Mouse (Mus musculus) right cerebral cortex, postnatal 36 days (tissue): ENCODE measurements at regions not wholly inside any gene's neighbourhood (a gene's known extent, or its start where the extent isn't known, plus 50 kb on each side); places are given as distances from the start of the nearest gene placed in this dataset.

Source experiments
- DNase-seq, 2 experiments: peaks; one replicate each; pipeline ENCODE4 v3.0.0; 2022; ENCODE audit warnings: low spot score in 2 of 2, mixed read lengths in 1 of 2

DNA sequence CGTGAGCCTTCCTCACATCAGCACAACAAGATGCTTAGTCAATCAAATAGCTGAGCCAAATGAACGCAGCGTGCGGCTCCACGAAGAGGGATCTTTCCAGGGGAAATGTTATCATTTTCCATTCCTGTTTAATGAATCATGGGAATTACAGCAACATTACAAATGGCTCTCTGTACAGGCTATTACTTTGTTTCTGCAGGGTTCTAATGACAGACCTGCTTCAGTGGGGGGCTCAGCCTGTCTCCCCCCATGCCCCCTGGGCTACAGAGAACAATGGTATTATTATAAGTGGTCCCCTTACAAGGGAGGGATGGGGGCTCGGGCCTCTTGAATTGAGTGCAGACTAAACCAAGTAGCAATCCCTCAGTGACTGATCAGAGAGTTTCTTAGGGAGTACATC, 144.3 kb upstream of the Csf3r start:
- no peak for DNase-seq

DNA sequence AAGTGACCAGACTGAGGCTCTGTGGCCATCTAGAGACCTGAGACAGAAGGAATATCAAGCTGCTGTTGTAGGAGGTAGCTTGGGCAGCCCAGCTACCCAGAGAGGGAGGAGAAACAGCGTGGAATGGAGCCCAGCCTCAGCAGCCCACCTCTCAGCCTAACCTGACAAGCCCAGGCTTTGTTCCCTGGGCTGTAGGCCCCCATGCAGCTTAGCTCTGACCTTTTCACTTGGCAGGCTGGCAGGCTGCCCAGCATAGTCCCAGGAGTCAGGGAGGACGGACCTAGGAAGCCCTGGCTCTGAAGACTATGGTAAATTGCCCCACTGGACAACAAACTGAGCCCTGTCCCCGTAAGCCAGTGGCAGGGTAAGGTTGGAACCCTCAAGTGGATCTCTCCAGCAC, 141.8 kb upstream of the Csf3r start:
- DNase-seq = no peak

DNA sequence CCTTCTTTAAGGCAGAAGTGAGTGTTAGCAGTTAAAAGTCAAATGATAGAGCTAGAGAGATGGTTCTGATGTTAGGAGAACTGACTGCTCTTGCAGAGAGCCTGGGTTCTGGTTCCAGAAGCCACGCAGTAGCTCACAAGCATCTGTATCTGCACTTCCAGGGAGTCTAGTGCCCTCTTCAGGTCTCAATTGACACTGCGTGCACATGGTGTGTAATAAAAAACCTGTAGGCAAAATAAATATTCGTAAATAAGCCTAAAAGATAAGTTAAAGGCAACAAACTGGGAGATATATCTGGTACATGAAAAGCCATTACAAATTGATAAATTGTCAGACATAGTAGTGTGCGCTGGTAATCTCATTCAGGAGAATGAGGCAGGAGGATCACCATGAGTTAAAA, 133.8 kb upstream of the Csf3r start:
- DNase-seq = no peak

DNA sequence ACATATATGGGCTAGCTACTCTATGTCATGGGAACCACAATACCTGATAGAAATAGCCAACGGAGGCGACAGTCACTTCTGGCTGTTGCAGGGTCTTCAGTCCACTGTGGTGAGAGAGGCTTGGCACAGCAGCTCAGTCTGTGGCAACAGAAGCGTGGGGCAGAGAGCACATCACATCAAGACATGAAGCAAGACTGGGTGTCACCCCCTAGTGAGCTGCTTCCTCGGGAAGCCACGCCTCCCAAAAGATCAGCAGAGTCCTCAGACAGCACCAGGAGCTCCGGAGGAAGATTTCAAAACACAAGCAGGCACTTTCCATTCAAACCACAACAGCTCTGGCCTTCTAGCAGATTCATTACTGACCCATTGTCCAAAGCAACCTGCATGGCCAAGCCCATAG, 131.2 kb upstream of the Csf3r start:
- no peak for DNase-seq

DNA sequence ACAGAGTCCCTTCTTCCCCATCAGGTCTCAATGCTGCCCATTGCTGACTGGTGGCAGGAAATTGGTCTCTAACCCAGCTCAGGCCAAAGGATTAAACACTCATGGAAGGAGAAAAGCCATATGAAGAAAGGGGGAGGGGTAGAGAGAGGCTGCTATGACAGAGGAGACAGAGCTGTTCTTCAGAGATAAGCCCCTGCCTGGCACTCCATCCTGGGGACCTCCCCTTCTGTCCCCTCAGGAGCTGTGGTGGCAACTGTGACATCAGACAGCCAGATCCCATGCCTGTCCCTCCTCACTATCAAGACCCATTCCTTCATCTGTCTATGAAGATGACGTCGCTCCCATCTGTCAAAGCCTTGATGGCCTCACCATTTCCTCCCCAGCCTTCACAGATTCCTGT, 126.6 kb upstream of the Csf3r start:
- no peak for DNase-seq

DNA sequence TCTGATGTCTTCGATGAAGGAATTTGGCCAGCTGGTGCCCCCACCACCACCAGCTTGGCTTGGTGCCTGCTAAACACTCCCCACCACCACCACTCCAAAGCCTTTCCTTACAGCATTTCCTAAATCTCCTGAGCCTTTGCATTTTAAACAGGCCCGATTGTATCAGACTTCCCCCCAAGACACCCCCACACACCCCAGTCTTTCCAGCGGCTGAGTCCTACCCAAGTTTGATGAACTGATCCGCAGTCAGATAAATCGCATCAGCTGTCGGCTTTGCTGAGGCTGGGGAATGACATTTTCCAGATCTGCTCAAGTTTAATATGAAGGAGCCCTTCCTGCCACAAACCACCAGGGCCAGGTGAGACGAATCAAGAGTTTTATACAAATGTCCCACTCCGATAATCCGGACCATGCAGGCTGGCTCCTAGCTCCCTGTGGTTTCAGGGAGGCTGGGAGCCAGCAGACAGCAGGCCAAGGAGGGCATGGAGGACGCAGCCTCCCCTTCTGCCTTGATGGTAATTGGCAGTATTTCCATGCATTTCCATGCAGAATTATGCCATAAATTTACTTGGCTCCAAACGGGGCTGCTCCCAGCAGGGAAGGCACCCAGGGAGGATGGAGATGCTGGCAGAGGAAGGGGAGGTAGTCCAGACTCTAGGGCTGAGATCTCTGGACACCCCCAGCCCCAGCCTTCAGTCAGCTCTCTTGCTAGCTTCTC, 125.6 kb upstream of the Csf3r start:
- DNase-seq = no peak

DNA sequence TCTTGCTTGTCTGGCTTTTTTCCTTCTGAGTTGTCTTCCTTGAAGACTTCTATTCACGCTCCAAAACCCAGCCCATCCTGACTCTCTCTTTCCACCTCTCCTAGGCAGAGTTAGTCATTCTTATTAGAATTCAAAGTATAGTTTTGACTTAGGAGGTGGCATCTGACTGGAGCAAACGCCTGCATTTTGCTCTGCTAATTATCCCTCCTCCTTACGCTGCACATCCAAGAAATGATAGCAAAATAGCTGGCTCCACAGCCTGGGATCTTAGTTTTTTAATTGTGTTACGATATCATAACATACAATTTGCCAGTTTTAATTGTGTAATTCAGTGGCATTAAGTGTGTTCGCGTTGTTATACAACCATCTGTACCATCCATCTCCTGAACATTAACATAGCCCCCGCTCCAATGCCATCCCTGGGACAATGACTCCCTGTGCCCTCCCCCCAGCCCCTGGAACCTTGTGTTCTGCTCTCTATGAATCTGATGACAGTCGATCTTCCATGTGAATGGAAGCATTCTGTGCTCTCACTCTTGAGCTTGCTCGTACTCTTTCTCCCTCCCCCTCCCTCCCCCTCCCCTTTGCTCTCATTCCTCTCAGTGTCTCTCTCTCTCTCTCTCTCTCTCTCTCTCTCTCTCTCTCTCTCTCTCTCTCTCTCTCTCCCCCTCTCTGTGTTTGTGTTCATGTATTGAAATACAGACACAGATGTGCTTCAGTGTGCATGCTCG, 122.6 kb upstream of the Csf3r start:
- no peak for DNase-seq

DNA sequence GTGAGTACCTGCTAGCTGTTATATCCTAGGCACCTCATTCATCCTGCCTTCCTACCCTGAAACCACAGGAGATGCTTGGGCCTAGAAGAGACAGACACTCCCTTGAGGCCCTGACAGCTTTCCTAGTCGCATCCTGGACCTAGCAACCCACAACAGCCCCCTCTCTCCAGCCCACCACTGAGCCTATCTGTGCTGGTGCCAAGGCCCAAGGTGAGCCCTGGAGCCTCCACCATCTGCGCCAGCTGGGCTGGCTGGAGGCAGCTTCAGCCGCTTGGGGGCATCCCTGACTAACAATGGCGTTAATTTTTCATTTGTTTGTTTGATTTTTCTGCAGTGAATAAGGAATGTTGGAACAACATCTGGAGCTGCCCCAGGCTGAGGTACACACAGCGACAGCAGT, 118.1 kb upstream of the Csf3r start:
- DNase-seq = no peak

DNA sequence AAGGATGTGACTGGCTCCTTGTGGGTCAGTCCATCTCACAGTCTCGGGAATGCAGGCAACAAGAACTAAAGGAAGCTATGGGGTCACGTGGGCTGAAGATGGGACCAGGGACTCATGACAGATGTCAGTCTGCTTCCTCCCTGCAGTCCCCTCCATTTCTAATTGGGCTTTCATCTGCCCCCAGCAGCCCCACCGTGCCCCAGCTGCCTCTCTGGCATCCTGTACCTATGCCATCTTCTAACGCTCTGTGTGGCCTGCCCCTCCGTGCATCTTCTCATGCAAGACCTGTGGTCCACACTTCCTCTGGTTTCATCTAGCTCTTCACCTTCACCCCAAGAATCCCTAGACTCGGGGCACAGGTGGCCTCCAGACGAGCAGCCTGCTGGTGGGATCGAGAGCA, 115.4 kb upstream of the Csf3r start:
- no peak for DNase-seq

DNA sequence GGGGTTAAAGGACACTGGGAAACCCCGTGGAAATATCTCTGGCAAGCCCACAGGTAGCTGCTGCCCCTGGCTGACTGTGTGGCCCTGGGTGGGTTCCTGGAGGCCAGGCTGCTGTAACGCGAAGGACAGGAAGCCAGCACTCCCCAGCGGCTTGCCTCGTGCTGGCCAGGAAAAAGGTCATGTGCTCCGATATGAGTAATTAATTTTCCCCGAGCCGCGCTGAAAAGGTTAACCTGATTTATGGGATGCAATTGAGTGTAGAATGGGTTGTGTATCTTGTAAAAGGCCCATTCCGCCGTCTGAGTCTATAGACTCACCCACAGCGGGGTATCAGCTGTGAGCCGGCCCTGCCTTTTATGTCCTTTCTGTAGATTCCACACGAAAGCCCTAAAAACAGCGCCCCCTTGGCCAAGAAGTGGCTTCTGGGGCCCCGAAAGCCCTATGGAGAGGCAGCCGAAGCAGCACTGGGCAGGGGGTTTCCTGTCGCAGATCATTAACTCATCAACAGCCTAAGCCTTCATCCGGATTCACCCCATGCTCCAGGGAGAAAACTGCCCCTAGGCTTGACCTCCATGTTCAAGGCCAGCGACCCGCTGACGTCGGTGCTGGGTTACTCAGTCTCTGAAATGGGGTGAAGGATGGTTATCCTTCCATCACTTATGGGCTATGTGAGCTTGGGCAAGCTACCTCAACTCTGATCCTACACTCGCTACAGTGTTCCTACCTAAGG, 112.6 kb upstream of the Csf3r start:
- no peak for DNase-seq

DNA sequence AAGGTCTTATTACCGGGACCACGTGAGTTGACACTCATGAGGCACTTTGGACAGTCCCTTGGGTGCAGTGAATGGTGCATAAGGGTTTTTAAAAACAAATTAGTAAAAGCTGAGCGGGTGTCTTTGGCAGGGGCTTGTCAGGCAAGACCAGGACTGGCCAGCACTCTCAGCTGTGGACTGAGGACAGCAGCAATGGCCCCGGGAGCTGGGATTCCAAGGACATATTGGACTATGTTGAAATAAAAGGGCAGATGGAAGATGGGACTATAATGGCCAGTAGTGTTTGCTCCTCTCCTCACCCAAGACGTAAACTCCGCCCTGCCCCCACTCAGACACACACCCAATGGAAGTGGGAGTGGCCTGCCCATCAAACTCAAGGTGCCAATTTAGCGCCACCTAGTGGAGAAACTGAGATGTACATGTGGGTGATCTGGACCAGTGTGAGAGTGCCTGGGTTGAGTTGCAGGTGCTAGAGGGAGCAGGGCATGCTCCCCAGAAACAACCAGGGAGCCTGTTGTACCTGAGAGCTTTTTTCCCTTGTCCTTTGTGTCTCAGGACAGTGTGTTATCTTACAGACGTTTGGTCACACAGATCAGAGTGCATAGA, 111.8 kb upstream of the Csf3r start:
- peak; percentile 15 to 20 for DNase-seq

DNA sequence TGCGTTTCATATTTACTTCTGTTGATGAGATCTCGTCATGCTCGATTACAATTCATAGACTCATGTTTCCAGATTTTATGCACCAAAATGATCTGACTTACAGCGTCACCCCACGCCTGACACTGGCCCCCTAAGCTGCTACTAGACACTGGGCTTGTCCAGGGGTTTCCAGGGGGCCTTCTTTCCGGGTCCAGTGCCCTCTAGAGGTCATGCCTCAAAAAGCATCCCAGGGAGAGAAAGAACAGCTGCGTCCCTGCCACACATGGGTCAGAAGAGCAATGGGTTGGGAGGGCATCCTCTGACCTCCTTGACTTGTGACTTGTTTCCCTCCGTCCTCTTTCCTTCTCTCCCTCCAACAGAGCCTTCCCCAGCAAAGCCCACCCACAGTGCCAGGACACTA, 109.2 kb upstream of the Csf3r start:
- DNase-seq = no peak

DNA sequence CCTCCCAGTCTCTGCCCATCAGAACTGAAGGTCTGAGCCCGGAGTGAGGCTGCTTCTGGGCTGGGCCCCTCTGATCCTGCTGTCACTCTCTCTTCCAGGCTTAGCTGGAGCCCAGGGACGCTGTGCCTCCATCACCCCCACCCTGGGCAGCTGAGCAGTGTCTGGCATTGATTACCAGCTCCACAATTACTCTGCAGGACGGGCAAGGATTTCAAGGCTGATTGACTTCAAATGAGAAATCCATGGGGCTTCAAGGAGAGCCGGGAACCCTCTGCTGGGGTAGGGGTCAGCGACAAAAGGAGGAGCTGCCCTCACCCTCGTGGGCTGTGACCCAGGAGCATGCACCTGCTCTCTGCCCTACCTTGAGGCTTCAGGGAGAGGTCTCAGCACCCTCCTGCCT, 107.1 kb upstream of the Csf3r start:
- DNase-seq = no peak

DNA sequence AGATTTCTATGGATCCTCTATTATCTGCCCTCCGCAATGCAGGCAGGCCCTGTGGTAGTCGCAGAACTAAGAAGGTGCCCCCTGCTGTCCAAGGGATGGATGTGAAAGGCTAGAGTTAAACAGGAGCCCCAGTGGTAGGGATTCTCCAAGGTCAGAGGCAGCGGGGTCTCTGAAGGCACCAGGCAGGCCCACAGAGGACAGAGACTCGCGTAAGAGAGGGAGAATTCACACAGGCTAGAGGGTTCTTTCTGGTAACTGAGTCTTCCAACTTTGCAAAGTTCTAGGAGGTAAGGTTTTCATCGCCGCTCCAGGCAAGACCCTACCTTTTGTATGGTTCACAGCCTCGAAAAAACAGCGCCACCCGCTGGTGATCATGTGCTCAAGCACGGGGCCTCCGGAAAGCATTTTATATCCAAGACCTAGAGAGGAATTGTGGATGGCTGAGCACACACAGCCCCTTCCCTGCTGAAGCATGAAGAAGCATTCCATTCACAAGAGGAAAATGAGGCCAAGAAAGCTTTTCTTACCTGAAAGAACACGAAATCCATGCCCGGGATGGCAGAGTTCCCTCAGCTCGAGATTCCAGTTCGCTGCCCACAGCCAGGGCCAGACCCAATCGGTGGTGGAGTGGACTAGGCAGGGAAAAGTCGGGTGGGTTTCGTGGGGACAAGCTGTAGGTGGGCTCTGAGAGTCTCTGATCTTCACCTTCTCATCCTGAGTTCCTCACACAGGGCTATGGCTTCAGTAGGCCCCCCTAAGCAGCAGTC, 102.6 kb upstream of the Csf3r start:
- DNase-seq = peak in 1 of 2 experiments; percentile 27

DNA sequence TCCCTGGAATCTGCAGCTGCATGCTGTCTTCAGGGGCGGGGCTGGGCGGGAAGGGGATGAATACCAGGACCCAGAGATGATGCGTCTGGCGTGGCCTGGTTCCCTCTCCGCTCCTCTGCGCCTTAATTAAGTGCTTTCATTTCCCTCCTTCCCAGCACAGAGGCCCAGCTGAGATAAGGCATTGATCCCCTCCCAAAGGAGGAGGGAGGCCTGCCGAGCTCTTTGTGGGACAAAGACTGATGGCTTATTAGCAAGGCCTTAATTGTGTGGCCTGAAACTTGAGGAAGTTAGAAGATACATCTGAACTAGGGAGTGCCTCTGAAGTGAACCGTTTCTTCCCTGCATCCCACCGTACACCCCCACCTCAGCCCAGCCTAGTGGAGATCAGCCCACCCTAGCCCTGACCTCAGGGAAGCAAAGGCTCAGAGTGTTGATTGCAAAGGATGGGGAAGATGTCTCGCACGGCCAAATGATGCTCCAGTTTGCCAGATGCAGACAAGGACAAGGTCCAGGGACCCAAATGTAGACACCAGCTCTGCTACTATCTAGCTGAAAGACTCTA, 102.0 kb upstream of the Csf3r start:
- DNase-seq = no peak

DNA sequence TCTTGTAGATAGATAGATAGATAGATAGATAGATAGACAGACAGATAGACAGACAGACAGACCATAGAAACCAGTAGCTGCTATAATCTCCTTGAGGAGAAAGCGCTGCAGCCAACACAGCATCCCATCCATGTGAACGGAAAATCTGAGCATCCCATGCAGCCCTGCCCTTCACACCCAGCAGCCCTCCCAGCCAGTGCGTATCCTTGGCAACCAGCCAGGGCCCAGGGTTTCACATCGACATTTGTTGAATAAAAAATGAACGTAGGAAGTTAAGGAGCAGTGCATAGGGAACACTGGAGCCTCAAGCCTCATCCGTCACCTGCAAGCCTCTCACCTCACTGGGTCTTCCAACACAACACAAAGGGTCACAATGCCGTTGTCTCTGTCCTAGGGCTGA, 101.1 kb upstream of the Csf3r start:
- DNase-seq = no peak

DNA sequence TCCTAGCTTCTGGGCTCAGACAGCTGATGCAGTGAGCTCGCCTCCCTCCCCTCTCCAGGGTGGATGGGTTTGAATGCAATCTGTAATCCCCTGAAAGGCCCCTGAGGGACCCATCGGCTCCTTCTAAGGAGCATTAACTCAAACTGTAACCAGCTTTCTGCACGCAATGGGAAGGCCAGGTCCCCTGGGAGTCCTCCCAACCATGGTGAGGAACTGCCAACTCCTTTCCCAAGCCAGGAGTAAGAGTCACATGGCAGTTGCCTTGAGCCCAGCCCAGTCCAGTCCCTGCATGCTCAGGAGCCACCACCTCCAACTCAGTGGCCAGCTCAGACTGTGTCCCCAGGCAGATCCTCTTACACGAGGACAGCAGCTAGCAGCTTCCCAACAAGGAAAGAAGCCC, 96.2 kb upstream of the Csf3r start:
- DNase-seq = no peak

DNA sequence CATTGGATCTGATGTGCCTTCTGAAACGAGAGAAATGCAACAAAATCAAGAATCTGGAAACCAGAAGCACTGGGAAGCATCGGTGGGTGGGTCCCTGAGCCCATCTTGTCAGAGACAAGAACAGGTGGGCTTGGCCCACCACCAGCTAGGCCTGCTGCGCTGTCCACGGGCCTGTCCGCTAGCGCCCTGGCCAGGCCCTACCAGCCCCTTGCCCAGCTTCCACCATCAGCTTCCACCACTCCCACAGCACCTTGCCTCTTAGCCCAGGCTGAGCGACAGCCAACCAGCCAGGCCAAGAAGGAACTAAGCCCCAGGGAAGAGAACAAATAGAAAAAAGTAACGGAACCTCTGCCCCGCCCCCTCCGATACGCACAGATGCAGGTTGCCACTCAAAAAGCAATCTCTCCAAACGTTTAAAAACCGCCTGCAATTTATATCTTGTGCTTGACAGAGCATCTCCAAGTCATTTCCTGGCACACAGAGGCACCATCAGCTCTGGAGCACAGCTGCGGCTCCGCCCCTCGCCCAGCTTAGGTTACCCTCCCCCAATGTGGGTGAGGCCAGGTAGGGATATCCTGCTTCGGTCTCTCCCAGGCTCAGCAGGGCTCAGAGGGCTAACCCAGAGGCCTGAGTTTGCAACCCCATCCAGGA, 95.1 kb upstream of the Csf3r start:
- DNase-seq = no peak

DNA sequence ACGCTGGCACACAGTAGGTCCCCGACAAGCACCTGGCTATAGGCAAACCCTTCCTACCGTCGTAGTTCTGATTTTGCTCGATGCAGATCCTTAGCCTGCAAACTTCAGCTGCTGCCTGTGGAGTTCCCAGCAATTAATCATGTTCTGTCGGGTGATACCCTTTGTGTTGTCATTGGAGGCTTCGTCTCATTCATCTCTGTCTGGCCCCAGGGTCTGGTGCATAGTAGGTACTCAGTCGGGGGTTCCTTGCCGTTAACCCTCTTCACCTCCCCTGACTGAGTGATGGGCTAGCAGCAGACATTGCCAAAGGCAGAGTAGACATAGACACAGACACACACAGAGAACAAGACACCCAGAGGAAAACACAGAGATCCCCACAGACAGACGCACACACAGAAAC, 93.6 kb upstream of the Csf3r start:
- no peak for DNase-seq

DNA sequence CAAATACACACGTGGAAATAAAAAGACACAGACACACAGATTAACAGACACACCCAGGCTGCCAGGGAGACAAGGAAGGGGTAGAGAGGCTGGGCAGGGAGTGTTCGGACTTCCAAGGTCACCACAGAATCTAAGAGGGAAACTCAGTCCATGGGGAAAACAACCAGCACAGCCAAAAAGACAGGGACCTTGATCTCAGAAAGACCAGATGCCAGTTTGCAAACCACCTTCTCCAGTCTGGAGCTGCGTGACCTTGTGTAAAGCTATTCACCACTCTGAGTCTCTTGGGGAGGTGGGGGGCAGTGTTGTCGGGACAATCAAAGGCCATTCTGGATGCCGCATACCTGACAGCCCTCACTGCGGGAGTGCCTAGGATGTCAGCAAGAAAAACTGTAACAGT, 93.0 kb upstream of the Csf3r start:
- no peak for DNase-seq
